Mouse (Mus musculus): ENCODE data around the gene Lpar2. TPM values are rescaled to one million over a fixed set of nuclear protein-coding genes. Genes with fewer than 3 reads are reported as not detected.

The Lpar2 gene
- polyA plus RNA-seq, 1 experiment from 2014 or later = 1.2 TPM

Other genes with a start within 250 kb of the Lpar2 start
- 34.4 and 35.2 TPM in 2 replicates for gene Zfp868, start 196.9 kb upstream of the Lpar2 start, polyA plus RNA-seq (2014; fragmentation: Nextera tagmentation; extraction: Ambion mirVana)
- gene Zfp964, start 167.9 kb upstream of the Lpar2 start, polyA plus RNA-seq (2014; fragmentation: Nextera tagmentation; extraction: Ambion mirVana) = 1.8 and 2.6 TPM in 2 replicates
- gene Zfp869, start 111.7 kb upstream of the Lpar2 start, polyA plus RNA-seq (2014; fragmentation: Nextera tagmentation; extraction: Ambion mirVana) = 37.0 and 37.1 TPM in 2 replicates
- 7.6 and 8.8 TPM in 2 replicates for gene Zfp963, start 72.5 kb upstream of the Lpar2 start, polyA plus RNA-seq (2014; fragmentation: Nextera tagmentation; extraction: Ambion mirVana)
- gene Gm20422, start 47.5 kb upstream of the Lpar2 start, polyA plus RNA-seq (2014; fragmentation: Nextera tagmentation; extraction: Ambion mirVana) = 0.36 TPM in 1 of 2 replicates, not detected in the other
- gene Atp13a1, start 31.3 kb upstream of the Lpar2 start, polyA plus RNA-seq (2014; fragmentation: Nextera tagmentation; extraction: Ambion mirVana) = 47.7 and 50.1 TPM in 2 replicates
- 39.5 and 42.0 TPM in 2 replicates for gene Zfp866, start 31.3 kb upstream of the Lpar2 start, polyA plus RNA-seq (2014; fragmentation: Nextera tagmentation; extraction: Ambion mirVana)
- 10.9 and 14.2 TPM in 2 replicates for gene Gmip, start 13.8 kb upstream of the Lpar2 start, polyA plus RNA-seq (2014; fragmentation: Nextera tagmentation; extraction: Ambion mirVana)
- 28.8 and 31.2 TPM in 2 replicates for gene Pbx4, start 10.1 kb downstream of the Lpar2 start, polyA plus RNA-seq (2014; fragmentation: Nextera tagmentation; extraction: Ambion mirVana)
- gene Cilp2, start 65.3 kb downstream of the Lpar2 start, polyA plus RNA-seq (2014; fragmentation: Nextera tagmentation; extraction: Ambion mirVana) = 0.47 and 0.86 TPM in 2 replicates
- 4.1 and 4.8 TPM in 2 replicates for gene Tssk6, start 79.8 kb downstream of the Lpar2 start, polyA plus RNA-seq (2014; fragmentation: Nextera tagmentation; extraction: Ambion mirVana)
- gene Ndufa13, start 80.1 kb downstream of the Lpar2 start, polyA plus RNA-seq (2014; fragmentation: Nextera tagmentation; extraction: Ambion mirVana) = 151 and 161 TPM in 2 replicates
- 3.7 and 5.0 TPM in 2 replicates for gene Yjefn3, start 80.3 kb downstream of the Lpar2 start, polyA plus RNA-seq (2014; fragmentation: Nextera tagmentation; extraction: Ambion mirVana)
- 80.7 and 92.7 TPM in 2 replicates for gene Gatad2a, start 174.0 kb downstream of the Lpar2 start, polyA plus RNA-seq (2014; fragmentation: Nextera tagmentation; extraction: Ambion mirVana)
- gene Mau2, start 220.3 kb downstream of the Lpar2 start, polyA plus RNA-seq (2014; fragmentation: Nextera tagmentation; extraction: Ambion mirVana) = 57.3 and 62.1 TPM in 2 replicates
- gene Sugp1, start 220.4 kb downstream of the Lpar2 start, polyA plus RNA-seq (2014; fragmentation: Nextera tagmentation; extraction: Ambion mirVana) = 39.2 and 39.5 TPM in 2 replicates